Mouse (Mus musculus): ENCODE results near the gene Btbd35f23. TPM values are rescaled to one million over a fixed set of nuclear protein-coding genes. Genes with fewer than 3 reads are reported as not detected.

The Btbd35f23 gene
- not detected for polyA plus RNA-seq (2017; shearing (Covaris generic))

GRCm38 (mm10) chrX:3076575-3076974 lies at the start of gene Btbd35f23:
Btbd35f23 (plus strand) TSS chrX:3076875.

Other genes starting within 250 kb of the Btbd35f23 start
- not detected for gene Btbd35f24, start 119.0 kb downstream of the Btbd35f23 start, polyA plus RNA-seq (2017; shearing (Covaris generic))